Mouse (Mus musculus) forebrain, postnatal 0 days (tissue): ENCODE results near the gene Cdk18. TPM values are rescaled to one million over a fixed set of nuclear protein-coding genes. Genes with fewer than 3 reads are reported as not detected.

Experiments
- ATAC-seq: fragments of 200-750 bp; cut with Nextera tagmentation; 2 replicates; pipeline ENCODE4 v1.8.0; 2017; ENCODE audit warnings: mild to moderate bottlenecking, moderate library complexity
- DNase-seq: peaks from one replicate; pipeline ENCODE4 v3.0.0-alpha.2; 2015
- H3K27ac ChIP-seq: fragments of 300-500 bp; sonication (generic); 2 replicates; pipeline ENCODE4 v1.5.1; 2014; ENCODE audit warnings: low read depth, mild to moderate bottlenecking, antibody characterized with exemption, low read length, moderate library complexity, mixed read lengths
- H3K27me3 ChIP-seq: fragments of 300-500 bp; sonication (generic); 2 replicates; pipeline ENCODE4 v1.6.1; 2014; ENCODE audit warnings: mild to moderate bottlenecking, low read length, mixed read lengths; ENCODE audit not compliant: insufficient read depth
- H3K36me3 ChIP-seq: fragments of 300-500 bp; sonication (generic); 2 replicates; pipeline ENCODE4 v1.6.1; 2014; ENCODE audit warnings: mild to moderate bottlenecking, moderate library complexity; ENCODE audit not compliant: insufficient read depth
- H3K4me1 ChIP-seq: fragments of 300-500 bp; sonication (generic); 2 replicates; pipeline ENCODE4 v1.6.1; 2014; ENCODE audit warnings: antibody characterized with exemption; ENCODE audit not compliant: insufficient read depth
- H3K4me2 ChIP-seq: fragments of 300-500 bp; sonication (generic); 2 replicates; pipeline ENCODE4 v1.6.1; 2014; ENCODE audit warnings: low read depth, mild to moderate bottlenecking, moderate library complexity
- H3K4me3 ChIP-seq: fragments of 300-500 bp; sonication (generic); 2 replicates; pipeline ENCODE4 v1.5.1; 2014; ENCODE audit warnings: low read depth, low read length, mixed read lengths
- H3K9ac ChIP-seq: fragments of 300-500 bp; sonication (generic); 2 replicates; pipeline ENCODE4 v1.6.1; 2014; ENCODE audit warnings: mild to moderate bottlenecking
- H3K9me3 ChIP-seq: fragments of 300-500 bp; sonication (generic); 2 replicates; pipeline ENCODE4 v1.6.1; 2016; ENCODE audit warnings: low read length
- CTCF ChIP-seq: sonication (generic); IDR thresholded peaks from 2 replicates; pipeline ENCODE4 v1.5.1; 2016; ENCODE audit warnings: antibody characterized with exemption, control low read depth, low read depth
- WGBS: fragments of 180-500 bp; shearing (Covaris S2); extraction: QIAGEN DNeasy Blood & Tissue Kit; methylation state at CpG from one replicate; pipeline ENCODE4 v1.1.7; 2014; 5-methylcytosine and 5-hydroxymethylcytosine counted together
- polyA plus RNA-seq: library from polyadenylated mRNA; unstranded; fragments of >200 nt; fragmentation: Nextera tagmentation; extraction: Ambion mirVana; gene quantifications from 2 replicates; pipeline ENCODE4 v1.2.1, GENCODE M21; 2015
- total RNA-seq: library from RNA; depleted of rRNA; stranded (reverse); fragments of >200 nt; gene quantifications from 2 replicates; pipeline ENCODE4 v1.2.3, GENCODE M21; 2014; rRNA removed

Cdk18 gene
- total and polyA plus RNA-seq, 2 experiments from 2014 or later = 1.2 to 2.6 TPM

GRCm38 (mm10) chr1:132065475-132066172 lies 73.9 kb downstream of the Cdk18 start:
- H3K4me1 ChIP-seq = peaks cover 11% of the 10 kb centered on the region; the same call in 1 of the 2 replicates
- DNase-seq (peak; percentile 39), ATAC-seq (peak; percentile 28; the same call in 1 of the 2 replicates)
- 73% methylated on average over 8 of the region's 8 CpGs for WGBS
- no peak overlapping the region for H3K9ac ChIP-seq
- no peak overlapping the region for H3K4me2 ChIP-seq
- no peak overlapping the region for H3K4me3 ChIP-seq
- H3K27ac ChIP-seq = no peak overlapping the region
- H3K36me3 ChIP-seq = no peaks in the 10 kb centered on the region
- TF ChIP-seq CTCF = no peak
- no peaks in the 10 kb centered on the region for H3K9me3 ChIP-seq
- H3K27me3 ChIP-seq = no peaks in the 10 kb centered on the region; the same call in 1 of the 2 replicates

GRCm38 (mm10) chr1:132065001-132065400 lies 74.5 kb downstream of the Cdk18 start:
- Histone ChIP-seq H3K4me2 (no peak overlapping the region), H3K4me3 (no peak overlapping the region), H3K9me3 (no peaks in the 10 kb centered on the region), H3K9ac (no peak overlapping the region), H3K4me1 (peaks cover 11% of the 10 kb centered on the region; the same call in 1 of the 2 replicates), H3K27ac (no peak overlapping the region), H3K27me3 (no peaks in the 10 kb centered on the region; the same call in 1 of the 2 replicates), H3K36me3 (no peaks in the 10 kb centered on the region)
- 31% methylated on average over 1 of the region's 1 CpGs for WGBS
- ATAC-seq = peak; percentile 75
- no peak for TF ChIP-seq CTCF
- DNase-seq = peak; percentile 37

GRCm38 (mm10) chr1:132063096-132063495 lies 76.4 kb downstream of the Cdk18 start:
- Histone ChIP-seq H3K4me2 (no peak overlapping the region), H3K9ac (no peak overlapping the region), H3K9me3 (no peaks in the 10 kb centered on the region), H3K27ac (no peak overlapping the region), H3K4me1 (peaks cover 11% of the 10 kb centered on the region; the same call in 1 of the 2 replicates), H3K4me3 (no peak overlapping the region), H3K36me3 (no peaks in the 10 kb centered on the region), H3K27me3 (no peaks in the 10 kb centered on the region; the same call in 1 of the 2 replicates)
- no peak for TF ChIP-seq CTCF
- WGBS = 91% methylated on average over 4 of the region's 4 CpGs
- DNase-seq = no peak
- ATAC-seq = no peak

Other genes starting within 250 kb of the Cdk18 start
- gene Nucks1, start 229.2 kb downstream of the Cdk18 start, total RNA-seq = 135 and 159 TPM in 2 replicates
- gene Nucks1, start 229.2 kb downstream of the Cdk18 start, polyA plus RNA-seq = 42.6 and 56.4 TPM in 2 replicates
- 0.85 and 0.86 TPM in 2 replicates for gene Slc45a3, start 176.7 kb downstream of the Cdk18 start, total RNA-seq
- gene Slc45a3, start 176.7 kb downstream of the Cdk18 start, polyA plus RNA-seq = 0.69 and 0.78 TPM in 2 replicates
- gene Elk4, start 132.1 kb downstream of the Cdk18 start, total RNA-seq = 18.6 and 25.5 TPM in 2 replicates
- 8.0 and 8.2 TPM in 2 replicates for gene Elk4, start 132.1 kb downstream of the Cdk18 start, polyA plus RNA-seq
- 2.8 and 3.2 TPM in 2 replicates for gene Mfsd4a, start 71.6 kb downstream of the Cdk18 start, total RNA-seq
- gene Mfsd4a, start 71.6 kb downstream of the Cdk18 start, polyA plus RNA-seq = 4.6 and 8.1 TPM in 2 replicates
- gene Lemd1, start 51.7 kb upstream of the Cdk18 start, total RNA-seq = 13.3 and 14.9 TPM in 2 replicates
- gene Lemd1, start 51.7 kb upstream of the Cdk18 start, polyA plus RNA-seq = 14.7 and 15.1 TPM in 2 replicates
- 3.4 and 5.0 TPM in 2 replicates for gene AC124108.1, start 51.8 kb upstream of the Cdk18 start, total RNA-seq
- gene AC124108.1, start 51.8 kb upstream of the Cdk18 start, polyA plus RNA-seq = 0.31 and 0.48 TPM in 2 replicates
- gene Gm10188, start 90.1 kb upstream of the Cdk18 start, total RNA-seq = 0.92 TPM in 1 of 2 replicates, not detected in the other
- not detected in 2 replicates for gene Gm10188, start 90.1 kb upstream of the Cdk18 start, polyA plus RNA-seq
- 10.3 and 11.2 TPM in 2 replicates for gene Klhdc8a, start 158.9 kb upstream of the Cdk18 start, total RNA-seq
- 4.5 and 6.3 TPM in 2 replicates for gene Klhdc8a, start 158.9 kb upstream of the Cdk18 start, polyA plus RNA-seq
- 4.4 and 4.5 TPM in 2 replicates for gene Nuak2, start 176.4 kb upstream of the Cdk18 start, total RNA-seq
- gene Nuak2, start 176.4 kb upstream of the Cdk18 start, polyA plus RNA-seq = 4.3 and 6.8 TPM in 2 replicates